Mouse (Mus musculus) heart, embryonic 16.5 days (tissue): ENCODE measurements around the gene Rcan3. TPM values are rescaled to one million over a fixed set of nuclear protein-coding genes. Genes with fewer than 3 reads are reported as not detected.

Source experiments
- ATAC-seq: fragments of 200-750 bp; cut with Nextera tagmentation; replicated peaks from 2 replicates; pipeline ENCODE4 v1.8.0; 2017; ENCODE audit warnings: moderate number of reproducible peaks; ENCODE audit not compliant: insufficient read depth, low FRiP score; ENCODE audit errors: extremely low read depth
- H3K27ac ChIP-seq: fragments of 300-500 bp; sonication (generic); 2 replicates; pipeline ENCODE4 v1.5.1; 2014; ENCODE audit warnings: mild to moderate bottlenecking, low read length, control low read depth, moderate library complexity
- H3K27me3 ChIP-seq: fragments of 300-500 bp; sonication (generic); 2 replicates; pipeline ENCODE4 v1.6.1; 2014; ENCODE audit warnings: low read length, mixed read lengths; ENCODE audit not compliant: control insufficient read depth, insufficient read depth
- H3K36me3 ChIP-seq: fragments of 300-500 bp; sonication (generic); 2 replicates; pipeline ENCODE4 v1.6.1; 2014; ENCODE audit not compliant: control insufficient read depth, insufficient read depth
- H3K4me1 ChIP-seq: fragments of 300-500 bp; sonication (generic); 2 replicates; pipeline ENCODE4 v1.6.1; 2014; ENCODE audit warnings: low read length, mixed read lengths; ENCODE audit not compliant: control insufficient read depth, insufficient read depth
- H3K4me2 ChIP-seq: fragments of 300-500 bp; sonication (generic); 2 replicates; pipeline ENCODE4 v1.6.1; 2014; ENCODE audit warnings: low read depth, mild to moderate bottlenecking, control low read depth, low read length
- H3K4me3 ChIP-seq: fragments of 300-500 bp; sonication (generic); 2 replicates; pipeline ENCODE4 v1.5.1; 2014; ENCODE audit warnings: mild to moderate bottlenecking, control low read depth, low read length
- H3K9ac ChIP-seq: fragments of 300-500 bp; sonication (generic); 2 replicates; pipeline ENCODE4 v1.6.1; 2014; ENCODE audit warnings: low read length, control low read depth
- H3K9me3 ChIP-seq: fragments of 300-500 bp; sonication (generic); replicated peaks from 2 replicates; pipeline ENCODE4 v1.6.1; 2016; ENCODE audit warnings: low read length; ENCODE audit not compliant: control insufficient read depth
- WGBS: fragments of 180-500 bp; shearing (Covaris S2); extraction: QIAGEN DNeasy Blood & Tissue Kit; methylation state at CpG from one replicate; pipeline ENCODE4 v1.1.7; 2014; 5-methylcytosine and 5-hydroxymethylcytosine counted together
- polyA plus RNA-seq: library from polyadenylated mRNA; unstranded; fragments of >200 nt; fragmentation: Nextera tagmentation; extraction: Ambion mirVana; gene quantifications from 2 replicates; pipeline ENCODE4 v1.2.1, GENCODE M21; 2015

The Rcan3 gene
- polyA plus RNA-seq, 1 experiment from 2014 or later: 8.0 TPM

- ATAC-seq: no peak
- Histone ChIP-seq H3K36me3 (no peaks in the 10 kb centered on the region), H3K9ac (no peak overlapping the region), H3K4me1 (no peaks in the 10 kb centered on the region), H3K9me3 (no peaks in the 10 kb centered on the region), H3K27ac (no peak overlapping the region), H3K4me3 (no peak overlapping the region), H3K27me3 (peaks cover 5% of the 10 kb centered on the region; the same call in 1 of the 2 replicates), H3K4me2 (no peak overlapping the region)
- 67% methylated on average over 10 of the region's 10 CpGs for WGBS
Measured at GRCm38 (mm10) chr4:135404048-135404447, 29.6 kb downstream of the Rcan3 start.

GRCm38 (mm10) chr4:135401881-135402280 is 31.8 kb downstream of the Rcan3 start:
- H3K4me3 ChIP-seq: no peak overlapping the region
- no peak overlapping the region for H3K27ac ChIP-seq
- WGBS: 32% methylated on average over 7 of the region's 7 CpGs
- H3K9ac ChIP-seq: no peak overlapping the region
- no peak for ATAC-seq
- H3K27me3 ChIP-seq: peaks cover 15% of the 10 kb centered on the region
- no peak overlapping the region for H3K4me2 ChIP-seq
- H3K4me1 ChIP-seq: no peaks in the 10 kb centered on the region
- H3K36me3 ChIP-seq: no peaks in the 10 kb centered on the region
- H3K9me3 ChIP-seq: no peaks in the 10 kb centered on the region

GRCm38 (mm10) chr4:135397991-135398390 is 35.7 kb downstream of the Rcan3 start, which contains the start of gene Ncmap:
TSS of gene Ncmap (minus strand) at chr4:135398227.
- Histone ChIP-seq H3K36me3 (no peaks in the 10 kb centered on the region), H3K4me1 (no peaks in the 10 kb centered on the region), H3K9me3 (no peaks in the 10 kb centered on the region), H3K27me3 (peaks cover 25% of the 10 kb centered on the region), H3K9ac (peak within 1 kb of the TSS; percentile 27; the same call in 1 of the 2 replicates), H3K27ac (no peak within 1 kb of the TSS), H3K4me2 (peak within 1 kb of the TSS; percentile 64), H3K4me3 (peak within 1 kb of the TSS; percentile 41)
- ATAC-seq: no peak
- WGBS: 3% methylated on average over 29 of the region's 29 CpGs

GRCm38 (mm10) chr4:135397551-135397950 is 36.1 kb downstream of the Rcan3 start:
- Histone ChIP-seq H3K4me3 (peak overlapping the region; percentile 41), H3K9ac (peak overlapping the region; percentile 27; the same call in 1 of the 2 replicates), H3K4me1 (no peaks in the 10 kb centered on the region), H3K27ac (no peak overlapping the region), H3K4me2 (peak overlapping the region; percentile 64), H3K9me3 (no peaks in the 10 kb centered on the region), H3K36me3 (no peaks in the 10 kb centered on the region), H3K27me3 (peaks cover 25% of the 10 kb centered on the region)
- ATAC-seq: no peak
- WGBS: 6% methylated on average over 16 of the region's 16 CpGs

GRCm38 (mm10) chr4:135396303-135396702 is 37.4 kb downstream of the Rcan3 start:
- no peaks in the 10 kb centered on the region for H3K9me3 ChIP-seq
- no peaks in the 10 kb centered on the region for H3K36me3 ChIP-seq
- H3K9ac ChIP-seq: no peak overlapping the region
- no peak overlapping the region for H3K4me3 ChIP-seq
- H3K4me2 ChIP-seq: no peak overlapping the region
- no peaks in the 10 kb centered on the region for H3K4me1 ChIP-seq
- no peak overlapping the region for H3K27ac ChIP-seq
- peaks cover 25% of the 10 kb centered on the region for H3K27me3 ChIP-seq
- ATAC-seq: no peak
- 78% methylated on average over 5 of the region's 5 CpGs for WGBS

GRCm38 (mm10) chr4:135395375-135395774 is 38.3 kb downstream of the Rcan3 start:
- Histone ChIP-seq H3K4me1 (no peaks in the 10 kb centered on the region), H3K4me3 (no peak overlapping the region), H3K9ac (no peak overlapping the region), H3K36me3 (no peaks in the 10 kb centered on the region), H3K4me2 (no peak overlapping the region), H3K27me3 (peaks cover 25% of the 10 kb centered on the region), H3K9me3 (no peaks in the 10 kb centered on the region), H3K27ac (no peak overlapping the region)
- 80% methylated on average over 4 of the region's 4 CpGs for WGBS
- no peak for ATAC-seq

- no peak for ATAC-seq
- Histone ChIP-seq H3K4me1 (no peaks in the 10 kb centered on the region), H3K9me3 (no peaks in the 10 kb centered on the region), H3K4me3 (no peak overlapping the region), H3K27me3 (peaks cover 25% of the 10 kb centered on the region), H3K9ac (no peak overlapping the region), H3K27ac (no peak overlapping the region), H3K4me2 (no peak overlapping the region), H3K36me3 (no peaks in the 10 kb centered on the region)
- WGBS: 81% methylated on average over 7 of the region's 7 CpGs
Measured at GRCm38 (mm10) chr4:135394666-135395065, 39.0 kb downstream of the Rcan3 start.

GRCm38 (mm10) chr4:135393381-135393780 is 40.3 kb downstream of the Rcan3 start:
- Histone ChIP-seq H3K27ac (no peak overlapping the region), H3K9me3 (no peaks in the 10 kb centered on the region), H3K4me1 (no peaks in the 10 kb centered on the region), H3K9ac (no peak overlapping the region), H3K36me3 (no peaks in the 10 kb centered on the region), H3K4me2 (no peak overlapping the region), H3K27me3 (peaks cover 16% of the 10 kb centered on the region), H3K4me3 (no peak overlapping the region)
- WGBS: 66% methylated on average over 6 of the region's 6 CpGs
- no peak for ATAC-seq

- H3K4me2 ChIP-seq: no peak overlapping the region
- ATAC-seq: no peak
- 78% methylated on average over 3 of the region's 3 CpGs for WGBS
Measured at GRCm38 (mm10) chr4:135392801-135393200, 40.9 kb downstream of the Rcan3 start.

More at GRCm38 (mm10) chr4:135392801-135393200, 40.9 kb downstream of the Rcan3 start:
- H3K27ac ChIP-seq: no peak overlapping the region
- H3K27me3 ChIP-seq: peaks cover 16% of the 10 kb centered on the region
- H3K9ac ChIP-seq: no peak overlapping the region
- H3K36me3 ChIP-seq: no peaks in the 10 kb centered on the region
- no peaks in the 10 kb centered on the region for H3K9me3 ChIP-seq
- no peak overlapping the region for H3K4me3 ChIP-seq
- H3K4me1 ChIP-seq: no peaks in the 10 kb centered on the region
